11 mouse cellular contexts compared by ENCODE assay signal in genomic region chr1:84585434-84585833, GRCm38 (mm10).
DNase-seq lines count a peak whose midpoint lies in the region; ATAC-seq lines count a peak whose summit lies in the region.
"Had no signal": no experiment of that assay in that cellular context is flagged by ENCODE, and none has a peak within 500 bp of the region (broad histone marks: within the 10 kb centered on the region; RNA-seq: fewer than 3 reads in every experiment).

No protein-coding gene starts in this region.

- ATAC-seq in forebrain, embryonic 15.5 days (replicated peaks) = peak; percentile 65
- no peak for ATAC-seq in megakaryocyte, adult 5-6 weeks (ENCODE audit: poor library complexity, severe bottlenecking)

- H3K9ac ChIP-seq in forebrain, embryonic 15.5 days (replicated peaks) = no peak overlapping the region
- H3K9ac ChIP-seq: embryonic facial prominence, embryonic 13.5 days had no signal

- H3K4me1 ChIP-seq in forebrain, embryonic 15.5 days = peaks cover 39% of the 10 kb centered on the region

- peak overlapping the region; percentile 26 for H3K4me2 ChIP-seq in forebrain, embryonic 15.5 days (replicated peaks)
- H3K4me2 ChIP-seq: embryonic facial prominence, embryonic 13.5 days had no signal

- H3K4me3 ChIP-seq in forebrain, embryonic 15.5 days = no peak overlapping the region
- H3K4me3 ChIP-seq: embryonic facial prominence, embryonic 13.5 days had no signal

- DNase-seq in right cerebral cortex, postnatal 10 days (ENCODE audit: low spot score in 2 of 2) = peak; percentile 46 to 74
- DNase-seq in right cerebral cortex, postnatal 25 days = no peak
- DNase-seq in mesoderm, embryonic 11.5 days (ENCODE audit: low read depth, low spot score) = peak; percentile 17
- peak; percentile 14 for DNase-seq in right cerebral cortex, postnatal 4 days
- no peak for DNase-seq in T-cell, adult 2 months (ENCODE audit: low spot score)
- DNase-seq: heart, adult 11 months; kidney, adult 8-10 months had no signal

- peak overlapping the region; percentile 63 for H3K27ac ChIP-seq in forebrain, embryonic 15.5 days (replicated peaks)
- H3K27ac ChIP-seq: embryonic facial prominence, embryonic 13.5 days had no signal

- no peaks in the 10 kb centered on the region for H3K9me3 ChIP-seq in forebrain, embryonic 15.5 days
- H3K9me3 ChIP-seq: embryonic facial prominence, embryonic 13.5 days had no signal

- no peaks in the 10 kb centered on the region for H3K27me3 ChIP-seq in forebrain, embryonic 15.5 days

- 5% methylated on average over 6 of the region's 6 CpGs for WGBS in forebrain, embryonic 15.5 days

- H3K36me3 ChIP-seq in forebrain, embryonic 15.5 days = no peaks in the 10 kb centered on the region
- H3K36me3 ChIP-seq: embryonic facial prominence, embryonic 13.5 days; G1E had no signal

Comparison
In these comparisons a context has a peak if more than half of its experiments do, and no peak if none do; other contexts are left out.
1. DNase-seq: peak in right cerebral cortex, postnatal 10 days (2 of 2), mesoderm, embryonic 11.5 days (single experiment) and right cerebral cortex, postnatal 4 days (single experiment); none in right cerebral cortex, postnatal 25 days (single experiment) and T-cell, adult 2 months (single experiment).